In the genomic region with DNA sequence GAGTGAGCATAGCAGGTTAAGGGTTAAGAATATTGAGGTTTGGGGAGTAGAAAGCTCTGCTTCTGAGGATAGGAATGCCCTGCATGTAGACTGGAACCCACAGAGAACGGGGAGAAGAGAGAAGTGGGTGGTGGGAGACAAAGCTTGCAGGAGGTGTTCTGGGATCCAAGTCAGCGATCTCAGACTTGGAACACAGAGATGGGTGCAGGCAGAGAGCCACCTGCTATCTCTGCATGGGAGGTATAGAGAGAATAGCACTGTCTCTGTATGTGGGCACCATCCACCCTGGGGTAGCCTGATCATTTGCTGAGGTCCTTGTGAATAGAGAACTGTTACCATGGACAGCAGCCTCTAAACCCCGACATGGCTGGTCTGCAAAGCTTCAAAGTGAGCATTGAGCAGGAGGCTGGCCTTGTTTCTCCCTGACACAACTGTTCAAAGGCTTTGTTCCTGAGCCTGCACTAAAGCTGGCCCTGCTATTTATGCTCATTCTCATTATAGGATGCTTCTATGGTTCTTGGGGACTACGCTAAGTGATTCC, we compare ENCODE assay signal across 17 mouse cellular contexts.
DNase-seq lines count a peak whose midpoint lies in the region; ATAC-seq and TF ChIP-seq lines count a peak whose summit lies in the region.
"Had no signal": no experiment of that assay in that cellular context is flagged by ENCODE, and none has a peak within 500 bp of the region (broad histone marks: within the 10 kb centered on the region; RNA-seq: fewer than 3 reads in every experiment).

No protein-coding gene starts in this region.

- no peaks in the 10 kb centered on the region for H3K9me3 ChIP-seq in midbrain, embryonic 15.5 days
- H3K9me3 ChIP-seq in midbrain, postnatal 0 days (ENCODE audit: low read length): no peaks in the 10 kb centered on the region
- H3K9me3 ChIP-seq: limb, embryonic 10.5 days; neural tube, embryonic 12.5 days had no signal

- no peak overlapping the region for H3K4me2 ChIP-seq in midbrain, embryonic 15.5 days
- no peak overlapping the region for H3K4me2 ChIP-seq in midbrain, postnatal 0 days (ENCODE audit: low read depth, low read length, poor library complexity, severe bottlenecking)
- H3K4me2 ChIP-seq: liver, embryonic 11.5 days; neural tube, embryonic 12.5 days had no signal

- ATAC-seq in midbrain, embryonic 15.5 days (replicated peaks): no peak
- no peak for ATAC-seq in midbrain, postnatal 0 days (ENCODE audit: low FRiP score)
- ATAC-seq in granulocyte monocyte progenitor cell, adult 5-6 weeks (replicated peaks; ENCODE audit: poor library complexity, severe bottlenecking): no peak
- ATAC-seq: forebrain, embryonic 14.5 days had no signal

- H3K4me1 ChIP-seq in midbrain, embryonic 15.5 days: peaks cover 20% of the 10 kb centered on the region
- peaks cover 2% of the 10 kb centered on the region; the same call in 1 of the 2 replicates for H3K4me1 ChIP-seq in midbrain, postnatal 0 days (ENCODE audit: insufficient read depth, low read length)

- no peaks in the 10 kb centered on the region for H3K36me3 ChIP-seq in midbrain, embryonic 15.5 days (replicated peaks)
- H3K36me3 ChIP-seq in midbrain, postnatal 0 days (ENCODE audit: insufficient read depth, low read length): no peaks in the 10 kb centered on the region
- H3K36me3 ChIP-seq: limb, embryonic 10.5 days; neural tube, embryonic 12.5 days had no signal

- peak; percentile 23 to 30 for DNase-seq in frontal cortex, postnatal 36 days (ENCODE audit: low spot score in 2 of 2)
- no peak for DNase-seq in frontal cortex, postnatal 14 days (ENCODE audit: low spot score in 2 of 2)
- DNase-seq in midbrain, postnatal 0 days (ENCODE audit: low spot score): no peak
- peak; percentile 26 for DNase-seq in ZHBTc4 (ENCODE audit: low read depth, low spot score)
- DNase-seq in telencephalon, adult 2 months (ENCODE audit: low read depth, low spot score): peak; percentile 32
- DNase-seq: adrenal gland, postnatal 10 days; heart, adult 18-20 months; heart, postnatal 4 days; kidney, adult 2 months; lung, adult 2 months; thymus, adult 18-20 months had no signal

- 0 out of 2 replicates have a peak overlapping the region, but pooled peaks have one; percentile 5 for H3K27ac ChIP-seq in midbrain, embryonic 15.5 days
- no peak overlapping the region for H3K27ac ChIP-seq in midbrain, postnatal 0 days (ENCODE audit: low read depth, low read length)
- H3K27ac ChIP-seq: limb, embryonic 10.5 days; neural tube, embryonic 12.5 days had no signal

- WGBS in midbrain, embryonic 15.5 days: 50% methylated on average over 4 of the region's 4 CpGs
- 51% methylated on average over 4 of the region's 4 CpGs for WGBS in midbrain, postnatal 0 days

- no peak overlapping the region for H3K9ac ChIP-seq in midbrain, embryonic 15.5 days
- no peak overlapping the region for H3K9ac ChIP-seq in midbrain, postnatal 0 days (replicated peaks; ENCODE audit: low read length, poor library complexity, severe bottlenecking)
- H3K9ac ChIP-seq: neural tube, embryonic 12.5 days had no signal

- no peak for TF ChIP-seq CTCF in midbrain, postnatal 0 days (IDR thresholded peaks at IDR 0.05)

- H3K27me3 ChIP-seq in midbrain, embryonic 15.5 days (replicated peaks): no peaks in the 10 kb centered on the region; the same call in 1 of the 2 replicates
- no peaks in the 10 kb centered on the region for H3K27me3 ChIP-seq in midbrain, postnatal 0 days (ENCODE audit: insufficient read depth, low read length)

- no peak overlapping the region for H3K4me3 ChIP-seq in midbrain, embryonic 15.5 days
- no peak overlapping the region for H3K4me3 ChIP-seq in midbrain, postnatal 0 days (ENCODE audit: low read depth, low read length)
- H3K4me3 ChIP-seq: limb, embryonic 10.5 days; neural tube, embryonic 12.5 days had no signal

Comparison
In these comparisons a context has a peak if more than half of its experiments do, and no peak if none do; other contexts are left out.
1. DNase-seq: peak in frontal cortex, postnatal 36 days (2 of 2), ZHBTc4 (single experiment) and telencephalon, adult 2 months (single experiment); none in frontal cortex, postnatal 14 days (0 of 2) and midbrain, postnatal 0 days (single experiment).